Mouse (Mus musculus) kidney, postnatal 36 days (tissue): Measurements from ENCODE around the gene Csf3r.

Experiments
- DNase-seq, 2 experiments: peaks; one replicate each; pipeline ENCODE4 v3.0.0; 2021 to 2022; ENCODE audit warnings: mixed read lengths in 2 of 2

Gene Csf3r

GRCm38 (mm10) chr4:126058134-126058996 is 34.0 kb downstream of the Csf3r start, which contains the start of gene Oscp1:
Gene Oscp1, plus strand, starts transcription at chr4:126058565.
- peak; percentile 93 to 95 for DNase-seq

DNA sequence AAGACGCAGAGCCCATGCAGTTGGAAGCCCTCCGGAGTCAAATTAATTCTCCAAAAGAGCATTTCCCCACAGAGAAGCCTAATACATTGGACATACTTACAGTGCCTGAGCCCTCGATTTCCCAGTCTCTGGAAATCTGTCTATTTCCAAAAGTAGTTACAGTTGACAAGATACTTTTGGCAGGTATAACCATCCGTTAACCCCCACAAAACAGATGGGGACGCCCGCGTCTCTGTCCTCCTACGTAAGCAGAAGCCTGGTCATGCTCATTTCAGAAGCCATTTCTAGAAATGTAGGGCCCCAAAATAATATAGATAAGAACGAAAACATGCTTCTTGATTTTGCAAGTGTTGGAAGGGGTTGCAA is 34.6 kb downstream of the Csf3r start:
- no peak for DNase-seq

DNA sequence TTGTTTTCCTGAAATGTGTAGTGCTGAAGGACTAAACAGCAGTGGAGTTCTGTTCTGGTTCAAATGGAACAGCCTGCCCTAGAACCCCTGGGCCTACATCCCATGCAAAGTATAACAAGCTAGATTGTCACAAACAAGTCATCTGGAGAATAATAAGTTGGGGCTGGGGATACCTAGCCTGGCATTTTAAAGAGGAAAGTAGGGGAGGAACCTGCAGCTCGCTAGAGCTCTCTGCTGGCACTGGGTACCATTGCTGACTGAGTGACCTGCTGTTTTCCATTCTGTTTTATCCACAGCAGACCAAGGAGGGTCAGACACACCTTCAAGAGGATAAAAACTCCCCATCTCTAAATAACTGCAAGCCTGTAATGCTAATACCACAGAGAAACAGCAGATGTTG is 38.5 kb downstream of the Csf3r start:
- peak; percentile 12 to 60 for DNase-seq

GRCm38 (mm10) chr4:126065241-126065640 is 40.9 kb downstream of the Csf3r start:
- no peak for DNase-seq

- no peak for DNase-seq
These were observed 43.2 kb downstream of the Csf3r start for GRCm38 (mm10) chr4:126067401-126068077.

DNA sequence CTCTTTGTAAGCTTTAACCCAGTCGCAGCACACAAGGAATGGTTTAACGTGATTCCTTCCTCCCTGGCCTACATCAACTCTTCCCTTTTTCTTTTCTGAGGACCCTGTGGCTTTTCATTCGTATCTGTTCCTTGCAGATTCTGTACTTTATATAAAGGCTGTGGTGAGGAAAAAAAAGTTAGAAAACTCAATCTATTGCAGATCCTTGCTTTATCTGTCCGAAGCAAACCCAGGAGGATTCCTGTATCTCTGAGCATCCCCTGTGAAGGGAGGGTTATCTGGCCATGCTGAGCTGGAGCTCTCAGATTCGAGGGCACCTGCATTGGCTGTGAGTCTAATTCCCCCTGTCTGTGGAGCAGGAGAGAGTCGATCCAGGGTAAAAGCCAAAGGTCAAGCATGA is 44.5 kb downstream of the Csf3r start:
- DNase-seq: no peak

DNA sequence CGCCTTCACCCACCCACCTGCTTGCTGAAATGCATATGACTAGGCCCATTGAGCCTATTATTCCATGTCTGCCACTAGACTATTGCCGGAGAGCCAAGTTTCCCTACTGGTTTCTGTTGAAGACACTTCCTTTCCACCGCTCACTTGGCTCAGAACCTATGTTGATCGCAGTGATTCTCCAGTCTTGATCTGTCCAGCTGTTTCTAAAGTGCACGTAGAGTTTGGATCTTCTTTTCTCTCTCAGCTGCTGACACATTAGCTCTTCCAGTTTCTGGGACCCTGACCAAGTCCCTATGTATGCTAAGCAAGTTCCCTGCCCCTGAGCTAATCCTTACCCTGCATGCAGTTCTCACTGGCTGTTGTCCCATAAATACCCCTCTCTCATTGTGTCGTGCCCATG is 53.5 kb downstream of the Csf3r start:
- DNase-seq: no peak

DNA sequence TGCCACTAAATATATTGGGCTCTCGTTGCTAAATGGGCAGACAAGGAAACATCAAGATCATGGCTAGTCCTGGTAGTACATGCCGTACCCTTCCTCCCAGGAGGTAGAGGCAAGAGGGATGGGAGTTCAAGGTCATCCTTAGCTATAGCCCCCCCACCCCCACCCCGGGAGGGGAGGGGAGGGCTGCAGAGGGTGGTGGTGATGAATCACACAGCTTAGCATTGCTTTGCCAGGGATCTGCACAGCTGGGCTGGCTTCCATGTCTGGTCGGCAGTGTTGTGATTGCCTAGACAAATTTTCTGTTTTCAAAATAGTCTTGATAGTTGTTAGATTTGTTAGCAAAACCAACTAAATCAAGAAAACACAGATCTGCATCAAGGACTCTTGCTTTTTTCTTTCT is 54.9 kb downstream of the Csf3r start:
- no peak for DNase-seq

GRCm38 (mm10) chr4:126081601-126082000 is 57.3 kb downstream of the Csf3r start:
- no peak for DNase-seq

GRCm38 (mm10) chr4:126083021-126083420 is 58.7 kb downstream of the Csf3r start:
- no peak for DNase-seq

DNA sequence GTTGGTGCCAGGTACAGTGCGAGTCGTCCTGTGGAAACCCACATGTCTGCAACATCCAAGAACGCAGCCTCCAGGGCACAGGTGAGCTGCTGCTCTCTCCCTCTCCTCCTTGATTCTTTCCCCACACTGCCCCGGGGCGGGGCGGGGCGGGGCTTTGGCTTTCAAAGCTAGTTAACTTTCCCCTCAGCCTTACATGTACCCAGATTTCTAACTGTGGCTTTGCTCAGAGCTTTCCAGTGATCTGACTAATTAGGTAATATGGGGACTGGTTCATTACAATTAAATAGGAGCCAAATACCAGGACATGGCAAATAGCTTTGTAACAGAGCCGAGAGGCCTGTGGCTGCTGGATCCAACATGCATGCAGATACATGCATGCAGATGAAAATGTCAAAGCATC is 60.0 kb downstream of the Csf3r start:
- no peak for DNase-seq

DNA sequence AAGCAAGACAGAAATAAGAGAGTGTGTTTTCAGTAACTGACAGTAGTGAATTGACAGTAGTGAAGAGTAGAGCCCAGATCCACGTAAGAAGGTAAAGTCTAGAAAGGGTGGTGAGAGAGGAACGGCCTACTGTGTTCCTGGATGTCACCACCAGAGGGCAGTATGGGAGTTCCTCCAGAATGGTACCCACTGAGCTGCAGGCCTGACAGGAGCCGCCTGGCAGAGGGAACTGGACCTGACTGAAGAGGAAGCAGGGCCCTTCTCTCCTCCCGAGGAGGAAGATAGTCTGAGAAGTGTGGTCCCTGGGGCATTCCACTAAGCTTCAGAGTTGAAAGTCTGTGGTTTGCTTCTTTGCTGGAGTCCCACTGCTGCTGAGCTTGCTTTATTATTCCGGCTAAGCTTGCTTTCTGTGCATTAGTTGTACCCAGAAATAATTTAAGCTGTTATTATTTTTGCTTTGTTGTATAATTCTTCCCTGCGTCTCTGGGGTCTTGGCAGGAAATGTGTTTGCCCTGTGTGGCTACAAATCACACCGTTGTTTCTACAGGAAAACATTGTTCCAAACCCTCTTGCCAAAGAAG is 61.7 kb downstream of the Csf3r start:
- DNase-seq: peak; percentile 89 to 90

DNA sequence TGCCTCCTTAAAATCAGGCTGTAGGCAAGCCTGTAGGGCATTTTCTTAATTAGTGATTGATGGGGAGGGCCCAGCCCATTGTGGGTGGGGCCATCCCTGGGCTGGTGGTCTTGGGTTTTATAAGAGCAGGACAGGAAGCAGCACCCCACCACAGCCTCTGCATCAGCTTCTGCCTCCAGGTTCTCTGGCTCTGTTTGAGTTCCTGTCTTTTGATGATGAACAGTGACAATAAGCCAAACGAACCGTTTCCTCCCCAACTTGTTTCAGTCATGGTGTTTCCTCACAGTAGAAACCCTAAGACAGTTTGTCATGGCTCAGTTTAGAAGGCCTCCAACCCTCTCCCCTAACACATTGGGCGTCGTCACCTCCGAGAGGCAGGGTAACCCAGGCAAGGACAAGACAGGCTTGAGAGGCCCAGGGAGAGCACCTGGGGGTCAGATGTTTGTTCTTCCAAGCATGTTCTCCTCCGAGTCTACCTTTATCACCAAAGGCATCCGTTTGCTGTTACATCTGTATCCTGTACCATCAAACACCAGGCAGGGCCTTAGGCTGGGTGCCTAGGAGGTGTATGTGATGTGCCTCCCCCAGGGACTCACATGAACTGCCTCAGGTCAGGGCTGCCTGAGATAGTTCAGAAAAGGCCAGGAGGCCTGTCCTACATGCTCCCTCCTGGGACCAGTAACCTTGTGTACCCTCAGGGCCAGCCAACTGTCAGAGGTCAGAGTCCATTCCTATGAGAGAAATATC is 65.9 kb downstream of the Csf3r start:
- peak; percentile 54 to 56 for DNase-seq

GRCm38 (mm10) chr4:126090848-126091124 is 66.4 kb downstream of the Csf3r start:
- no peak for DNase-seq

- DNase-seq: no peak
These were observed 67.5 kb downstream of the Csf3r start for GRCm38 (mm10) chr4:126091873-126092272.
